Mouse (Mus musculus): ENCODE measurements around the gene Eif2ak3. TPM values are rescaled to one million over a fixed set of nuclear protein-coding genes. Genes with fewer than 3 reads are reported as not detected.
"Not testable (repeated sequence)": the region's sequence is repeated elsewhere in the genome, so short reads cannot be mapped to it uniquely, and the experiment has no call there.

Gene Eif2ak3
- polyA plus RNA-seq, 1 experiment from 2014 or later: 16.9 TPM

DNA sequence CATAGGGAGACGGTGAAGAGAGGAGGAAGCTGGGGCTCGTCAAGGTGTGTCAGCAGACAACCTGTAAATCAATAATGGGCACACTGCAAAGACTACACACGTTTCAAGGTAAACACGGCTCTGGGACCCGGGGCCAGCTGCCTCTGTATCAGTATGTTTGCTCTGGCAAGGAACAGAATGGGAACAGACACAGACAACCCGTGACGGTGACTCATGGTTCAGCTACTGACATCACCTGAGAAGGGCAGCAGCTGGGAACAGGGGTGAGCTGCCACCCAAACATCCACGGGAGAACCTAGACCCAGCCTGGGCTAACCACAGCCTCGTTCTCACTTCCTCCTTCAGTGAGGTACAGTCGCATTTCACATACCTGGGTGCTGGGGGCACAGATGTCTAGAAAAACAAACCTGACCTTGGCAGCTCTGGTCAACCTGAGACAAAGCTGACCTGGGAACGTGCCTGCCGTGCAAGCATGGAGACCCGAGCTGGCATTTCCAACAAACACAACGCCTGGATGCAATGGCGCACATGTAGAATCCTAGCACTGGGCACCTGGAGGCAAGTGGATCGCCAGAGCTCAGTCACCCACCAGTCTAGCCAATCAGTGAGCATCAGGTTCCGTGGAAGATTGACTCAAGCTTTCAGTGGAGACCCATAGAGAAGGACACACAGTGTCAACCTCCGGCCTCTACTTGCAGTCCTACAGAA lies 30.2 kb upstream of the Eif2ak3 start:
- WGBS: 79% methylated on average over 18 of the region's 18 CpGs
- Histone ChIP-seq H3K27ac (no peak overlapping the region), H3K9ac (no peak overlapping the region), H3K27me3 (no peaks in the 10 kb centered on the region), H3K4me1 (no peaks in the 10 kb centered on the region), H3K9me3 (no peaks in the 10 kb centered on the region), H3K36me3 (no peaks in the 10 kb centered on the region), H3K4me3 (no peak overlapping the region), H3K4me2 (no peak overlapping the region)
- no peak for ATAC-seq (ENCODE audit: insufficient number of reproducible peaks, low FRiP score, low TSS enrichment, low read depth)

DNA sequence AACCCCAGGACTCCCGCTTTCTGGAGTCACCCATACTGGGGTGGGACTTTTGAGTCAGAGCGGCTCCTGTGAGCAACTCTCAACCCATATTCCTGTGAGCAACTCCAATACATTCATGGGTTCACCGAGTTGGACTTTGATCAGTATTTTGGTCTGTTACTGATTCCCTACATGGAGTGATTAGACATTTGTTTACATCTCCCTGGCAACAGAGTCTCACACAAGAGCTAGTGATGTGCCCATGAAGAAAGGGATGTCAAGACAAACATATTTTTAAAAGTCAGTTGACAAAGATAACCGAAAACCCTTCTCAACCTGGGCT lies 29.7 kb upstream of the Eif2ak3 start:
- H3K4me3 ChIP-seq: no peak overlapping the region
- H3K27me3 ChIP-seq: no peaks in the 10 kb centered on the region
- H3K9ac ChIP-seq: no peak overlapping the region
- no peaks in the 10 kb centered on the region for H3K36me3 ChIP-seq
- H3K4me1 ChIP-seq: no peaks in the 10 kb centered on the region
- no peak overlapping the region for H3K27ac ChIP-seq
- WGBS: 91% methylated on average over 4 of the region's 4 CpGs
- H3K4me2 ChIP-seq: no peak overlapping the region
- no peaks in the 10 kb centered on the region for H3K9me3 ChIP-seq
- no peak for ATAC-seq (ENCODE audit: insufficient number of reproducible peaks, low FRiP score, low TSS enrichment, low read depth)

DNA sequence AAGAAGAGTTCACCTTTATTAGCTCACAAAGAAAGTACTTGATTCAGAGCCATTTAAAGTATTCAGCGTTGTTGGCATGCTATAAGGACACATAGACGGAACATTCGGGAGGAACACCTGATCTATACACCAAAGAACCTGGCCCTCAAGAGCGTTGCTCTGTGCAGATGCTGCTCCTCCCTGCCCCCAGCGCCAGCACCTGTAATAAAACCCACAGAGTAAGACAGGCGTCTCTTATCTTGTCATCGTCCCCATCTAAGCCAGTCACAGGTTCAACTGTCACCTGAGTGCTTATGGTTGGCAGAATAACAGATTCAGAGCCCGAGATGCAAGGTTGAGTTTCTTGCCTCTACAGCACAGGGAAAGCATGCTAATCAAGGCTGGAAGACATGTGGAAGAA lies 28.8 kb upstream of the Eif2ak3 start:
- Histone ChIP-seq H3K27ac (no peak overlapping the region), H3K4me3 (no peak overlapping the region), H3K36me3 (no peaks in the 10 kb centered on the region), H3K4me1 (no peaks in the 10 kb centered on the region), H3K9ac (no peak overlapping the region), H3K9me3 (no peaks in the 10 kb centered on the region), H3K27me3 (no peaks in the 10 kb centered on the region), H3K4me2 (no peak overlapping the region)
- no peak for ATAC-seq (ENCODE audit: insufficient number of reproducible peaks, low FRiP score, low TSS enrichment, low read depth)
- 84% methylated on average over 8 of the region's 8 CpGs for WGBS

DNA sequence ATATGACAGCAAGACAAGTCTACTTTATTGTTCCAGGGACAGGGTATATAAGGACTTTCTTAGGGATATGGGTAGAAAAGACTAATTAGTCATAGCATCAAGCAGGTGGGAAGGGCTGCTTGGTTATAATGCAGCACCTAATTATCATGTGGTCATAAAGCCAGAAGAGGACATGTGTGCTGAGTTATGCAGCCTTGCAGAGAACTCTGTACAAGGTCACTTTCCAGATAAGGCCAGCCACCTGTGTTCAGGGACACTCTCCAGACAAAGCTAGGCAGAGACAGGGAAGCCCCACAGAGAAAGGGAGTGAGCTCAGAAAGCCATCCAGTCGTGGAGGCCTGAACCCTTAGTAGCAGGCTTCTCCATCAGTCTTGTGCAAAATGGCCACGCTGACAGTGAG lies 22.7 kb upstream of the Eif2ak3 start:
- no peak overlapping the region for H3K9ac ChIP-seq
- no peaks in the 10 kb centered on the region for H3K9me3 ChIP-seq
- no peak overlapping the region for H3K4me3 ChIP-seq
- no peak for ATAC-seq (ENCODE audit: insufficient number of reproducible peaks, low FRiP score, low TSS enrichment, low read depth)
- H3K36me3 ChIP-seq: no peaks in the 10 kb centered on the region
- no peak overlapping the region for H3K27ac ChIP-seq
- peaks cover 8% of the 10 kb centered on the region; the same call in 1 of the 2 replicates for H3K4me1 ChIP-seq
- no peak overlapping the region for H3K4me2 ChIP-seq
- 51% methylated on average over 2 of the region's 2 CpGs for WGBS
- H3K27me3 ChIP-seq: 0 out of 2 replicates have a peak, but pooled peaks cover 3% of the 10 kb centered on the region

DNA sequence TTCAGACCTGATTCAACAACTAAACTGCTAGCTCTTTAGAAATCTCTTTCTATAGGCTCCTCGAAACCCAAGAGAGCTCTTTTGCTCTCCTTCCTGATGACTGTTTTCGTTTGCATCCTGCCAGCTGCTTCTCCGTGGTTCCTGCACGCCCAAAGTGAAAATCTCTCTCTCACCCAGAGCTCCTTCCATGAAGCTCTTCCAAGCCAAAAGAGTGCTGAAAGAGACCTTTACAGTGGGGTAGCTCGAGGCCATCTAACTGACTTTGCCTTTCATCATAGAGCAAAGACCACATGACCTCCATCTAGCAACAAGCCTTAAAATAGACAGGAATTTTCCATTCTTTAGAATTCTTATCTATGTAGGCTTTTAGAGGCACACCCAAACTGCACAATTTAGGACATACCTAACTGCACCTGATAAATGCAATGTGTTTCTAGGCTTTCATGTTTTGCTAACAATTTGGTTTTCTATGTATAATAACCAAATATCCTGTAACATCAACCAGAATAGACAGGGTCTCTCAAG lies 21.9 kb upstream of the Eif2ak3 start:
- no peak overlapping the region for H3K27ac ChIP-seq
- no peak overlapping the region for H3K9ac ChIP-seq
- no peak overlapping the region for H3K4me2 ChIP-seq
- no peaks in the 10 kb centered on the region for H3K36me3 ChIP-seq
- H3K9me3 ChIP-seq: no peaks in the 10 kb centered on the region
- 54% methylated on average over 5 of the region's 5 CpGs for WGBS
- 0 out of 2 replicates have a peak, but pooled peaks cover 3% of the 10 kb centered on the region for H3K27me3 ChIP-seq
- H3K4me3 ChIP-seq: no peak overlapping the region
- peaks cover 8% of the 10 kb centered on the region; the same call in 1 of the 2 replicates for H3K4me1 ChIP-seq
- no peak for ATAC-seq (ENCODE audit: insufficient number of reproducible peaks, low FRiP score, low TSS enrichment, low read depth)

DNA sequence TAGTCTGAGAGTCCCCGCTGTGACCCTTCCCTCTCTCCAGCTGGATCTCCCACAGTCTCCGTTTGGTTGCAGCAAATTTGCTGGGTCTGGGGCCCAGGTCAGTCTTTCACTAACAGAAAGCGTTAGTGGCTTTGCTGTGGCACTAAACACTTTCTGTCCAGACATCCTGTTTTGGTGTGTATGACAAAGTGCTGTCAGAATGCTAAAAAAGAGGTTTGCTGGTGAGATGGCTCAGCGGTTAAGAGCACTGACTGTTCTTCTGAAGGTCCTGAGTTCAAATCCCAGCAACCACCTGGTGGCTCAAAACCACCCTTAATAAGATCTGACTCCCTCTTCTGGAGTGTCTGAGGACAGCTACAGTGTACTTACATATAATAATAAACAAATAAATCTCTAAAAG lies 21.0 kb upstream of the Eif2ak3 start:
- not testable (repeated sequence) for H3K9me3 ChIP-seq; ATAC-seq (ENCODE audit: insufficient number of reproducible peaks, low FRiP score, low TSS enrichment, low read depth); H3K27ac ChIP-seq; H3K4me1 ChIP-seq; H3K4me3 ChIP-seq; H3K27me3 ChIP-seq; H3K9ac ChIP-seq; H3K36me3 ChIP-seq; H3K4me2 ChIP-seq
- 75% methylated on average over 4 of the region's 4 CpGs for WGBS

DNA sequence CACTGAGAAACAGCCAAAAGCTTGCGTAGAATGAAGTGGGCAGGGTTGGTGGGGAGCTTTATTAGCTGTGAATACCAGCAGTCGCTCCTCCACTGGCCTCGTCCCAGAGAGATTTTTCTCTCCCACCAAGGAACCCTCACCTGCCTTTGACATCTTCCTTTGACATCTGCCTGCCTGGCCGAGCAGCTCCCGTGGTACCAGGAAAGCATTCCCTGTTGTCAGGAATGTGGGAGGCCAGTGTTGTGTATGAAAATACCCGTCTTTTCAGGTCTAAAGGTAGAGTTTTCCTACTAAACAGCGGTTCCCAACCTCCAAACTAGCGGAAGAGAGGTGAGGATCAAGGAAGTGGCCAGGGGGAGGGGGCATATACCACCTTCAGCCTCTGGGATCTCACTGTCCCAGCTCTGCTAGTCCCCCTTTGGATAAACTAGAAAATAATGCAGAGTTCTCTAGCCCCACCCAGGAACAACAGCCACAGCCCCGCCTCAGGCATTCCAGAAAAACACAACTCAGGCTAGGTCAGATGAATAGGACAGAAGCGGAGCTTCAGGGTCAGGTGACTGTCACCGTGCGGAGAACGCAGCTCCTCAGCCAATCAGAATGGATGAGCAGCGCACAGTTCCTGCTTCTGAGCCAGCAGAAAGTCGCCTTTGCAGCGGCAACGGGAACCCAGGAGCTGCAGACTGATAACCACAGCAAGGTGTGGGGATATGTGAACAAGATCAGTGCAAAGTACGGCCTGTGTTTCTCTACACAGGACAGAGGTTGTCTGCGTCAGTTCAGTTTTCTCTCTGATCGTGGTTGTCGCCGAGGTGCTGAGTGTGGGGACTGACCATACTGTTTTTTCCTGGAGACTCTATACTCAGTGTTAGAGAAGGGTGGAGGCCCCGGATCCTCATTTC lies 20.0 kb upstream of the Eif2ak3 start:
- peak overlapping the region; percentile 65 for H3K4me2 ChIP-seq
- H3K9me3 ChIP-seq: no peaks in the 10 kb centered on the region
- 0 out of 2 replicates have a peak overlapping the region, but pooled peaks have one; percentile 17 for H3K9ac ChIP-seq
- H3K4me3 ChIP-seq: peak overlapping the region; percentile 37
- peaks cover 8% of the 10 kb centered on the region; the same call in 1 of the 2 replicates for H3K4me1 ChIP-seq
- H3K36me3 ChIP-seq: no peaks in the 10 kb centered on the region
- H3K27ac ChIP-seq: no peak overlapping the region
- 0 out of 2 replicates have a peak, but pooled peaks have one; percentile 40 for ATAC-seq (ENCODE audit: insufficient number of reproducible peaks, low FRiP score, low TSS enrichment, low read depth)
- H3K27me3 ChIP-seq: 0 out of 2 replicates have a peak, but pooled peaks cover 3% of the 10 kb centered on the region
- 7% methylated on average over 23 of the region's 23 CpGs for WGBS

DNA sequence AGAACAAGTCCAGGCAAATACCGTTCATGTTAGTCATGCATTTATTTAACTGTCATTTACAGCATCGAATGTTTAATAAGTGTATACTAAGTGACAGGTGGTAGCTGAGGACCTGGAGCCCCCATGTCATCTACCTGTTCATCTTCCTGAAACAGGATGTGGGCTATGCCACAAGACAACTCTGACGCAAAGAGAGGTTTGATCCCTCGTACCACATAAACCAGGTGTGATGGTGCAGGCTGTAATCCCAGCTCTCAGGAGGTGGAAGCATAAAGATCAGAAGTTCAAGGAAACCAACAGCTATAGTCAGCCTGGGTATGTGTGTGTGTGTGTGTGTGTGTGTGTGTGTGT lies 19.4 kb upstream of the Eif2ak3 start:
- H3K27ac ChIP-seq: no peak overlapping the region

DNA sequence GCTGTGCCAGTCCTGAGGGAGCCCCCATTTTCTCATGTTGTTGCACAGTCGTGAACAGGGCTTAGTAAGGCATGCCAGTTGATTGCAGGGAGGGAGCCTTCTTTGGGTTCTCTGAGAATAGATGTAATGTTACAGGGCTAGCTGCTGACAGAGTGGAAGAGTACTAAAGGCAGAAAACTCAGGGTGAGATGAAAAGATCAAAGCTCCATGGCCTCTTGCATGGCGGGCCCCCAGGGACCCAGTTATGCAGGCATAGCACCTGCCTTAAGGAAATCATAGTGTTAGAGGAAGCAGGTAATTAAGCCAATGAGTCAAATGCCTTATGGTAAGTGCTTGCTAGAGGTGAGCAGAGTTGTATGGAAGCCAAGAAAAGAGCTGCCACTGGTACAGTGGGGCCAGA lies 14.9 kb upstream of the Eif2ak3 start:
- Histone ChIP-seq H3K4me1 (0 out of 2 replicates have a peak, but pooled peaks cover 2% of the 10 kb centered on the region), H3K27me3 (no peaks in the 10 kb centered on the region), H3K27ac (no peak overlapping the region), H3K9me3 (no peaks in the 10 kb centered on the region), H3K4me2 (no peak overlapping the region), H3K9ac (no peak overlapping the region), H3K4me3 (no peak overlapping the region), H3K36me3 (no peaks in the 10 kb centered on the region)
- 23% methylated on average over 2 of the region's 2 CpGs for WGBS
- ATAC-seq (ENCODE audit: insufficient number of reproducible peaks, low FRiP score, low TSS enrichment, low read depth): no peak

More for the DNA sequence above, 19.4 kb upstream of the Eif2ak3 start:
- WGBS: 39% methylated on average over 4 of the region's 4 CpGs
- Histone ChIP-seq H3K9me3 (no peaks in the 10 kb centered on the region), H3K4me3 (peak overlapping the region; percentile 37; the same call in 1 of the 2 replicates), H3K9ac (no peak overlapping the region), H3K4me2 (peak overlapping the region; percentile 65), H3K27me3 (0 out of 2 replicates have a peak, but pooled peaks cover 3% of the 10 kb centered on the region), H3K36me3 (no peaks in the 10 kb centered on the region), H3K4me1 (peaks cover 8% of the 10 kb centered on the region; the same call in 1 of the 2 replicates)
- no peak for ATAC-seq (ENCODE audit: insufficient number of reproducible peaks, low FRiP score, low TSS enrichment, low read depth)

DNA sequence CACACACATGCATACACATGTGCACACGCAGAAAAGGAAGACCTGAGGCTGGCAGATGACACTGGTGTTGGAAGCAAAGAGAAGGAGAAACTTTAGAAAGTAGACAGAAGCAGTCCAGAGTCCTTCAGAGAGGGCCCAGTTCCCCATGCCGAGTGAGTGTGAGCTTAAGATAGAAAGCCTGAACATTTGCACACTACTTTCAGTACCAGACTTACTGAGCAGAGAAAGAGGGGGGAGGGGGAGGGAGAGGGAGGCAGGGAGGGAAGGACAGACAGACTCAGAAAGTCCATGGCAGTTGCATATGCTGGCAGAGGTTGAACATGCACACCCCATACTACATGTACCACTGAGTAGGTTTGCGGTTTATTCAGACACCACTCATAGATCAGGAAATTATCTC lies 13.8 kb upstream of the Eif2ak3 start:
- Histone ChIP-seq H3K4me1 (no peaks in the 10 kb centered on the region), H3K9me3 (no peaks in the 10 kb centered on the region), H3K4me3 (no peak overlapping the region), H3K27me3 (no peaks in the 10 kb centered on the region), H3K9ac (no peak overlapping the region), H3K27ac (no peak overlapping the region), H3K36me3 (no peaks in the 10 kb centered on the region), H3K4me2 (no peak overlapping the region)
- no peak for ATAC-seq (ENCODE audit: insufficient number of reproducible peaks, low FRiP score, low TSS enrichment, low read depth)
- WGBS: 74% methylated on average over 3 of the region's 3 CpGs

DNA sequence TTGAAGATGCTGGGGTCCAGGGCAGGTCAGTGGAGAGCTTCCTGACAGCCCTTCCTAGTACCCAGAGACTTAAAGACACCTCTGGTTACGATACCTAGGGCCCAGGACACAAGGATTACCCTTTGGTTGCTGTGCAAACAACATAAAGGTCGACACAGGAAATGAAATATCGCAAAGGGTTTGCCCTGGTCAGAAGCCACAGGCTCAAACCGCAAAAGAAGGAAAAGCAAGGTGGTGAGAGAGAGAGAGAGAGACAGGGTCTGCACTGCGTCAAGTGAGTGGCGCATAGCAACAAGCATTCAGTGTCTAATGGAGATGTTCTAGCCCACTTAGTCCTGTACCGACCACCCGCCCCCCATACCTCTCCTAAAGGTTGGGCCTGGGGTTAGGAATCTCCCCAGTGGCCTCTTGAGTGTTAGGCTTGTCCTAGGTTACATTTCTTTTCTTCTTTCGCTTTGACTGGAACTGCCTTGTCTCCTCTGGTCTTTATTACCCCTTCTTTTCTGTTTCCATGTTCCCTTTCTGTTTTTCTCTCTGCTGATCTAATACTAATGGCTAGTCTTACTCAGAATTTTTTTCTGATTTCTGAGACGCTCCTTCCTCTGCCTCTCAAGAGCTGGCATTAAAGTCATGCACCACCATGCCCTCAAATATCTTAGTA lies 13.0 kb upstream of the Eif2ak3 start:
- WGBS: 60% methylated on average over 10 of the region's 10 CpGs
- no peak overlapping the region for H3K9ac ChIP-seq
- no peak overlapping the region for H3K4me2 ChIP-seq
- H3K4me3 ChIP-seq: no peak overlapping the region
- no peaks in the 10 kb centered on the region for H3K4me1 ChIP-seq
- ATAC-seq (ENCODE audit: insufficient number of reproducible peaks, low FRiP score, low TSS enrichment, low read depth): no peak
- H3K36me3 ChIP-seq: no peaks in the 10 kb centered on the region
- H3K27ac ChIP-seq: no peak overlapping the region
- H3K9me3 ChIP-seq: no peaks in the 10 kb centered on the region
- no peaks in the 10 kb centered on the region for H3K27me3 ChIP-seq
